Mouse (Mus musculus) MEL (cell line): ENCODE results near the gene Sidt2. TPM values are rescaled to one million over a fixed set of nuclear protein-coding genes. Genes with fewer than 3 reads are reported as not detected.

Source experiments
- DNase-seq: peaks from one replicate; pipeline ENCODE4 v3.0.0; 2011; ENCODE audit warnings: low read depth, low spot score
- H3K27ac ChIP-seq: 2 replicates; pipeline ENCODE4 v1.5.1; 2012; ENCODE audit warnings: low read depth, mild to moderate bottlenecking, control low read depth, low read length, moderate library complexity; ENCODE audit not compliant: control insufficient read depth
- H3K27me3 ChIP-seq, 2 experiments: fragments of 150-350 bp in 1 of 2; sonication (generic) in 1 of 2; 2 replicates each; pipeline ENCODE4 v1.6.1; 2012; ENCODE audit warnings: low read length in 2 of 2, mild to moderate bottlenecking in 2 of 2, improper control_type of control experiment in 1 of 2, moderate library complexity in 1 of 2; ENCODE audit not compliant: insufficient read depth in 2 of 2, control insufficient read depth in 1 of 2
- H3K36me3 ChIP-seq, 2 experiments: 2 replicates each; pipeline ENCODE4 v1.6.1; 2012 to 2014; ENCODE audit warnings: low read length in 2 of 2, improper control_type of control experiment in 1 of 2, inconsistent platforms in 1 of 2, mild to moderate bottlenecking in 1 of 2; ENCODE audit not compliant: insufficient read depth in 2 of 2, control insufficient read depth in 1 of 2
- H3K4me1 ChIP-seq, 2 experiments: fragments of 150-350 bp in 1 of 2; sonication (generic) in 1 of 2; 2 replicates each; pipeline ENCODE4 v1.6.1; 2012; ENCODE audit warnings: low read length in 2 of 2, improper control_type of control experiment in 1 of 2, mild to moderate bottlenecking in 1 of 2; ENCODE audit not compliant: insufficient read depth in 2 of 2, control insufficient read depth in 1 of 2
- H3K4me3 ChIP-seq, 2 experiments: fragments of 150-350 bp in 1 of 2; sonication (generic) in 1 of 2; 2 replicates each; pipeline ENCODE4 v1.5.1; 2012; ENCODE audit warnings: low read depth in 2 of 2, low read length in 2 of 2, mild to moderate bottlenecking in 2 of 2, moderate library complexity in 2 of 2, control low read depth in 1 of 2, improper control_type of control experiment in 1 of 2; ENCODE audit not compliant: control insufficient read depth in 1 of 2, insufficient read depth in 1 of 2
- H3K79me2 ChIP-seq: 2 replicates; pipeline ENCODE4 v1.6.1; 2012; ENCODE audit warnings: mild to moderate bottlenecking, low read length, moderate library complexity; ENCODE audit not compliant: control insufficient read depth, poor library complexity, insufficient read depth
- H3K9ac ChIP-seq: 2 replicates; pipeline ENCODE4 v1.6.1; 2012; ENCODE audit warnings: low read depth, mild to moderate bottlenecking, control low read depth, low read length, moderate library complexity; ENCODE audit not compliant: control insufficient read depth, poor library complexity, severe bottlenecking
- H3K9me3 ChIP-seq: fragments of 150-350 bp; sonication (generic); replicated peaks from 2 replicates; pipeline ENCODE4 v1.6.1; 2012; ENCODE audit warnings: mild to moderate bottlenecking, low read length, improper control_type of control experiment, moderate library complexity; ENCODE audit not compliant: insufficient read depth
- CTCF ChIP-seq, 3 experiments: IDR thresholded peaks in 2 of 3; conservative IDR thresholded peaks in 1 of 3; 2 replicates each; pipeline ENCODE4 v1.5.1; 2011 to 2012; ENCODE audit warnings: low read length in 3 of 3, low read depth in 2 of 3, mild to moderate bottlenecking in 2 of 3, improper control_type of control experiment in 1 of 3, inconsistent platforms in 1 of 3, mixed read lengths in 1 of 3, moderate library complexity in 1 of 3; ENCODE audit not compliant: control insufficient read depth in 1 of 3, insufficient read depth in 1 of 3, poor library complexity in 1 of 3, severe bottlenecking in 1 of 3
- E2F4 ChIP-seq: IDR thresholded peaks from 2 replicates; pipeline ENCODE4 v1.6.1; 2011; ENCODE audit warnings: low read depth, low read length, improper control_type of control experiment, borderline replicate concordance
- EP300 ChIP-seq, 2 experiments: IDR thresholded peaks; 2 replicates each; pipeline ENCODE4 v1.6.1; 2011; ENCODE audit warnings: improper control_type of control experiment in 2 of 2, low read length in 2 of 2, low read depth in 1 of 2, mild to moderate bottlenecking in 1 of 2
- ETS1 ChIP-seq: IDR thresholded peaks from 2 replicates; pipeline ENCODE4 v1.6.1; 2012; ENCODE audit warnings: low read depth, mild to moderate bottlenecking, inconsistent platforms, low read length, improper control_type of control experiment, moderate library complexity
- JUND ChIP-seq: IDR thresholded peaks from 2 replicates; pipeline ENCODE4 v1.6.1; 2011; ENCODE audit warnings: low read depth, mild to moderate bottlenecking, improper control_type of control experiment, low read length
- MAX ChIP-seq: IDR thresholded peaks from 2 replicates; pipeline ENCODE4 v1.6.1; 2011; ENCODE audit warnings: low read length, improper control_type of control experiment
- MXI1 ChIP-seq: IDR thresholded peaks from 2 replicates; pipeline ENCODE4 v1.6.1; 2011; ENCODE audit warnings: mild to moderate bottlenecking, low read depth, low read length, improper control_type of control experiment
- MYC ChIP-seq: IDR thresholded peaks from 2 replicates; pipeline ENCODE4 v1.6.1; 2011; ENCODE audit warnings: low read depth, mild to moderate bottlenecking, low read length, improper control_type of control experiment, moderate library complexity
- NRF1 ChIP-seq: IDR thresholded peaks from 2 replicates; pipeline ENCODE4 v1.6.1; 2014; ENCODE audit warnings: low read depth, mild to moderate bottlenecking, inconsistent platforms, low read length, improper control_type of control experiment, moderate library complexity; ENCODE audit not compliant: poor library complexity, insufficient read depth, severe bottlenecking
- POLR2A ChIP-seq, 2 experiments: IDR thresholded peaks; 2 replicates each; pipeline ENCODE4 v1.6.1; 2011 to 2012; ENCODE audit warnings: low read length in 2 of 2, mild to moderate bottlenecking in 2 of 2, control low read depth in 1 of 2, improper control_type of control experiment in 1 of 2, low read depth in 1 of 2, moderate library complexity in 1 of 2; ENCODE audit not compliant: control insufficient read depth in 1 of 2, insufficient read depth in 1 of 2, poor library complexity in 1 of 2
- RAD21 ChIP-seq: IDR thresholded peaks from 2 replicates; pipeline ENCODE4 v1.6.1; 2011; ENCODE audit warnings: mild to moderate bottlenecking, low read depth, low read length, improper control_type of control experiment
- RCOR1 ChIP-seq: IDR thresholded peaks from 2 replicates; pipeline ENCODE4 v1.6.1; 2012; ENCODE audit warnings: low read depth, mild to moderate bottlenecking, inconsistent platforms, low read length, improper control_type of control experiment
- SIN3A ChIP-seq: IDR thresholded peaks from 2 replicates; pipeline ENCODE4 v1.6.1; 2012; ENCODE audit warnings: low read length, improper control_type of control experiment, inconsistent platforms
- SMC3 ChIP-seq: IDR thresholded peaks from 2 replicates; pipeline ENCODE4 v1.6.1; 2011; ENCODE audit warnings: low read depth, low read length, improper control_type of control experiment
- TBP ChIP-seq: IDR thresholded peaks from 2 replicates; pipeline ENCODE4 v1.8.0; 2011; ENCODE audit warnings: low read depth, low read length, improper control_type of control experiment
- TCF12 ChIP-seq: IDR thresholded peaks from 2 replicates; pipeline ENCODE4 v1.6.1; 2014; ENCODE audit warnings: low read depth, mild to moderate bottlenecking, inconsistent platforms, low read length, improper control_type of control experiment, moderate library complexity
- UBTF ChIP-seq: IDR thresholded peaks from 2 replicates; pipeline ENCODE4 v1.6.1; 2012; ENCODE audit warnings: low read depth, mild to moderate bottlenecking, inconsistent platforms, low read length, improper control_type of control experiment, moderate library complexity, borderline replicate concordance; ENCODE audit not compliant: insufficient read depth
- USF2 ChIP-seq, 2 experiments: IDR thresholded peaks; 2 replicates each; pipeline ENCODE4 v1.6.1; 2011 to 2012; ENCODE audit warnings: improper control_type of control experiment in 2 of 2, low read length in 2 of 2, borderline replicate concordance in 1 of 2, inconsistent platforms in 1 of 2, low read depth in 1 of 2, mild to moderate bottlenecking in 1 of 2; ENCODE audit not compliant: insufficient read depth in 1 of 2
- ZC3H11A ChIP-seq: IDR thresholded peaks from 2 replicates; pipeline ENCODE4 v1.6.1; 2012; ENCODE audit warnings: low read depth, mild to moderate bottlenecking, inconsistent platforms, low read length, improper control_type of control experiment
- ZKSCAN1 ChIP-seq: IDR thresholded peaks from 2 replicates; pipeline ENCODE4 v1.6.1; 2012; ENCODE audit warnings: low read depth, mild to moderate bottlenecking, inconsistent platforms, low read length, improper control_type of control experiment, moderate library complexity
- ZNF384 ChIP-seq: IDR thresholded peaks from 2 replicates; pipeline ENCODE4 v1.6.1; 2012; ENCODE audit warnings: low read depth, mild to moderate bottlenecking, inconsistent platforms, low read length, improper control_type of control experiment
- polyA plus RNA-seq, 2 experiments: library from polyadenylated mRNA; stranded (reverse) in 1 of 2; unstranded in 1 of 2; fragments of >175 nt in 1 of 2; fragments of >200 nt in 1 of 2; gene quantifications; 2 replicates each; pipeline versions ENCODE4 v1.2.1 to v1.2.4; 2012; ENCODE audit warnings: low replicate concordance in 2 of 2, low read depth in 1 of 2; ENCODE audit not compliant: insufficient read length in 2 of 2, insufficient read depth in 1 of 2, missing spikeins in 1 of 2
- total RNA-seq: library from RNA; depleted of rRNA; stranded (reverse); fragments of 300-350 nt; gene quantifications from 2 replicates; pipeline ENCODE4 v1.2.3, GENCODE M21; 2012

Sidt2 gene
- total and polyA plus RNA-seq, 3 experiments, result 27.0 to 71.8 TPM; not detected in 1

- no peak for TF ChIP-seq MAX
- TF ChIP-seq ZC3H11A, result no peak
- TF ChIP-seq SIN3A, result peak; percentile 99
Observed at GRCm38 (mm10) chr9:45955107-45955963, at the start of gene Sidt2 (continued).

GRCm38 (mm10) chr9:46004529-46004928 is 49.5 kb upstream of the Sidt2 start:
- Histone ChIP-seq H3K9me3 (no peaks in the 10 kb centered on the region), H3K4me3 (no peak overlapping the region), H3K9ac (no peak overlapping the region), H3K79me2 (no peaks in the 10 kb centered on the region), H3K27ac (no peak overlapping the region), H3K27me3 (no peaks in the 10 kb centered on the region), H3K4me1 (peaks cover 6 to 22% of the 10 kb centered on the region in 2 experiments; a peak in 3 of 4 replicates), H3K36me3 (peaks cover 0 to 12% of the 10 kb centered on the region in 2 experiments; a peak in 2 of 4 replicates)
- TF ChIP-seq EP300 (IDR thresholded peaks at IDR 0.05; ENCODE audit: low read depth in 1 of 2, low read length in 2 of 2) (no peak), MYC (no peak), ZKSCAN1 (no peak), E2F4 (no peak), POLR2A (IDR thresholded peaks at IDR 0.05; ENCODE audit: control insufficient read depth in 1 of 2, insufficient read depth in 1 of 2, low read depth in 1 of 2, low read length in 2 of 2, poor library complexity in 1 of 2) (no peak), ETS1 (no peak), SMC3 (no peak), MAX (no peak), NRF1 (no peak), JUND (no peak), USF2 (IDR thresholded peaks at IDR 0.05; ENCODE audit: borderline replicate concordance in 1 of 2, insufficient read depth in 1 of 2, low read depth in 1 of 2, low read length in 2 of 2) (no peak), TCF12 (no peak)
- no peak for DNase-seq

- peak; percentile 73 for DNase-seq
Observed at GRCm38 (mm10) chr9:46003729-46004128, 48.7 kb upstream of the Sidt2 start.

More at GRCm38 (mm10) chr9:46003729-46004128, 48.7 kb upstream of the Sidt2 start:
- peaks cover 0 to 10% of the 10 kb centered on the region in 2 experiments; a peak in 2 of 4 replicates for H3K36me3 ChIP-seq
- peak overlapping the region in 1 of 2 experiments; percentile 27; a peak in 1 of 4 replicates for H3K4me3 ChIP-seq
- H3K79me2 ChIP-seq, result no peaks in the 10 kb centered on the region
- H3K9ac ChIP-seq, result peak overlapping the region; percentile 61
- no peak overlapping the region for H3K27ac ChIP-seq
- H3K4me1 ChIP-seq, result peaks cover 2 to 21% of the 10 kb centered on the region in 2 experiments; a peak in 3 of 4 replicates
- TF ChIP-seq TBP, result no peak
- no peak for TF ChIP-seq TCF12
- TF ChIP-seq CTCF (IDR thresholded peaks at IDR 0.05 in 2 of 3, conservative IDR thresholded peaks at IDR 0.05 in 1 of 3; ENCODE audit: control insufficient read depth in 1 of 3, insufficient read depth in 1 of 3, low read depth in 2 of 3, low read length in 3 of 3, poor library complexity in 1 of 3, severe bottlenecking in 1 of 3), result peak; percentile 78 to 97 (median 91)
- TF ChIP-seq ZC3H11A, result peak; percentile 98
- no peak for TF ChIP-seq JUND
- no peak for TF ChIP-seq RCOR1
- peak; percentile 96 for TF ChIP-seq SMC3
- no peak for TF ChIP-seq POLR2A (IDR thresholded peaks at IDR 0.05; ENCODE audit: control insufficient read depth in 1 of 2, insufficient read depth in 1 of 2, low read depth in 1 of 2, low read length in 2 of 2, poor library complexity in 1 of 2)
- TF ChIP-seq ZKSCAN1, result no peak
- TF ChIP-seq E2F4, result no peak
- TF ChIP-seq MXI1, result 0 out of 2 replicates have a peak, but pooled peaks have one; percentile 24
- TF ChIP-seq UBTF, result no peak
- peak; percentile 99 for TF ChIP-seq RAD21
- TF ChIP-seq SIN3A, result peak; percentile 75; the same call in 1 of the 2 replicates
- peak; percentile 84 for TF ChIP-seq ZNF384
- no peaks in the 10 kb centered on the region for H3K27me3 ChIP-seq
- H3K9me3 ChIP-seq, result no peaks in the 10 kb centered on the region
